Mouse (Mus musculus) mouse embryonic stem cell (cell line): ENCODE data around the gene Clpsl2.

Source experiments
- in situ Hi-C, 2 experiments: fragments of 300-500 bp; cut with MboI; formaldehyde crosslinking; loops; 1 replicate in 1 of 2; 3 replicates in 1 of 2; pipeline ENCODE4 v1.14.3; 2019 to 2020; ENCODE audit warnings: low sequenced_read_pairs in 2 of 2, low pct_unique_long_range_greater_than_20kb in 1 of 2, mixed read lengths in 1 of 2; ENCODE audit not compliant: unreplicated experiment in 1 of 2

Clpsl2 gene

DNA sequence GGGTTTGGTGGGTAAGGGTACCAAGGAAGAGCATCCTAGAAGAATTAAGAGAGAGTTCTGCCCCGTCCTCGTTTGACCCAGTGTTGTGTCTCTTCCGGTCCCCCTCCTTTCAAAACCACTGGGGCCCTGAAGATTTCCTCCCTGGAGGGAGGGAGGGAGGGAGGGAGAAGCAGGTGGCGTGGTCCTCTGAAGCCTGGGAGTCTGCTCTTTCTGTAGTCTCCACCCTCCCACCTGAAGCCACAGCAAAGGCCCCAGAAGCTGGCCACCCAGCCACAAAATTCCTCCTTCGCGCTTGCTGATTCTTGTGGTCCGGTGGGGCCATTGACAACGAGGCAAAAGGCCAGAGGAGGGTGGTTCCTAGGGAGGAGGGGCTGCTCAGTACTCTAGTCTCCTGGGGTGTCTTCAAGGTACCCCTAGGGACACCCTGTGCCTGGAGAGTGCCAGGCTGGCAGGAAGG is 30.6 kb upstream of the Clpsl2 start:
- in situ Hi-C loops: no loop called here

DNA sequence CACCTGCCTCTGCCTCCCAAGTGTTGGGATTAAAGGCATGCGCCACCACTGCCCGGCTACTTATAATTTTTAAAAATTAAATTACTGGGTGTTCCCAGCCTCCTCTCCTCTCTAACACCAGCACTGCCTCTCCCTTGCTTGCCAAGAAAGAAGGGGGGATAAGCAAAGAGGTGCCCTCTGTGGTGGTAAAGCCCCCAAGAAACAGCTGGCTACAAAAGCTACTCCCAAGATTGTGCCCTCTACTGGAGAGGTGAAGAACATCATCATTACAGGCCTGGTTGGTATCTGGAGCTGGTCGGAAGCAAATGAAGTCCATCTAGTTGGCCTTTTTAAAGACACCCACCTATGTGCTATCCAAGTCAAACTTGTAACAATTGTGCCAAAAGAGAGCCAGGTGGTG is 29.4 kb upstream of the Clpsl2 start:
- in situ Hi-C loops: loop anchor here (5.0 to 10.0 kb wide), 2 partner anchors 33 to 45 kb away; no protein-coding TSS in a partner anchor

DNA sequence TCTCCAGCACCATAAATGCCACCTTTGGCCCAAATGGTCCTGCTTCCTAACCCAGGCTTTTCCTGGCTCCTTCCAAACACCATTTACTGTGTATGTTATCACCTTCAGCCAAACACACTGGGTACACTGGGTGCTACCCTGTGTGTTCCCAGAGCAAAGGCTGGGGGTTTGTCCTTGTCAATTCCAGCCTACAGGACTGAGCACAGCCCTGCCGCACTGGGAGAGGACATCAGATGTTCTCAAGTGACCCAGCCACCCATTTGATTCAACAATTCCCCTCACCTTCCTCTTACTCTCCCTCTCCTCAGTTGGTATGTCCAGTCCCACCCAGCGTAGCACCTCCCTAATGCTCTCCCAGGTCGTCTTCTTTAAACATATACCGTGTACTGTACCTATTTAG is 28.6 kb upstream of the Clpsl2 start:
- in situ Hi-C loops: loop anchor here (5.0 to 10.0 kb wide), 2 partner anchors 33 to 46 kb away; no protein-coding TSS in a partner anchor

DNA sequence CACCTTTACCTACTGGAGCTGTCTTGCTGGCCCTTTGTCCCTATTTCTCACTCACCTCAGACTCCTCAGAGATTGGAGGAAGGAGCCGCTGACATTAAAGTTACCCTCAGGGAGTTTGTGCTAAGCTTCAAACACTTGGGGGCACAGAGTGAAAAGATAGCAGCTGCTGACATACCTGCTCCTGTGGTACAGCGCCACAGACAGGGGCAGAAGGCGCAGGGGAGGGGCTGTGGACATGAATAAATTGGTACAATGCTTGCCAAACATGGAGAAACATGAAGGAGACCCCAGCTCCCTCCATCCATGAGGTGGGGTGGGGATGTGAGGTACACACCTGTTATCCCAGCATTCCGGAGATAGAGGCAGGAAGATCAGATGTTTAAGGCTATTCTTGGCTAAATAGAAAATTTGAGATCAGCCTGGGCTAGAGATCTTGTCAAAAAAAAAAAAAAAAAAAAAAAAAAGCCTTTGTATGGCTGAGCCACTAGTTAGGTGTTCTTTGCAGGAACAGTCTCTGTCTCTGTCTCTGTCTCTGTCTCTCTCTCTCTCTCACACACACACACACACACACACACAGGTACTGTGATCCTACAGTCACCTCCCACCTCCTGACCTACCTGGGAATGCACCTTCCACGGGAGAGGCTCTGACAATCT is 28.0 kb upstream of the Clpsl2 start:
- in situ Hi-C loops: loop anchor here (5.0 to 10.0 kb wide), 2 partner anchors 34 to 46 kb away; no protein-coding TSS in a partner anchor

DNA sequence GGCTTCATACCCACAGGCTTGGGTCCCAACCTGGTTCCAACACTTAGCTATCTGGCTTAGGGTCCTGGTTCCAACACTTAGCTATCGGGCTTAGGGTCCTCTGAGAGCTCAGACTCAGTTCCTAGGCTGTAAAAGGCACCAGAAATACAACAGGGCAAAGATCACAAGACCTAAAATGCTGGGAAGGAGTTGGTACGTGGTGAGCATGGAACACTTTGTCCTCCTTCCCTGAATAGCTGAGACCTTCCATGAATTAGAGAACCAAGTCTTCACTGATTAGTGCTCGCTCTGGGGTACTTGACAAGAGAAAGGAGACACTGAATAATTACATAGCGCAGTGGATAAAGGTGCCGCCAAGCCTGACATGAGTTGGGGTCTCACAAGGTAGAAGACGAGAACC is 27.3 kb upstream of the Clpsl2 start:
- in situ Hi-C loops: loop anchor here (5.0 to 10.0 kb wide), 2 partner anchors 35 to 47 kb away; no protein-coding TSS in a partner anchor

DNA sequence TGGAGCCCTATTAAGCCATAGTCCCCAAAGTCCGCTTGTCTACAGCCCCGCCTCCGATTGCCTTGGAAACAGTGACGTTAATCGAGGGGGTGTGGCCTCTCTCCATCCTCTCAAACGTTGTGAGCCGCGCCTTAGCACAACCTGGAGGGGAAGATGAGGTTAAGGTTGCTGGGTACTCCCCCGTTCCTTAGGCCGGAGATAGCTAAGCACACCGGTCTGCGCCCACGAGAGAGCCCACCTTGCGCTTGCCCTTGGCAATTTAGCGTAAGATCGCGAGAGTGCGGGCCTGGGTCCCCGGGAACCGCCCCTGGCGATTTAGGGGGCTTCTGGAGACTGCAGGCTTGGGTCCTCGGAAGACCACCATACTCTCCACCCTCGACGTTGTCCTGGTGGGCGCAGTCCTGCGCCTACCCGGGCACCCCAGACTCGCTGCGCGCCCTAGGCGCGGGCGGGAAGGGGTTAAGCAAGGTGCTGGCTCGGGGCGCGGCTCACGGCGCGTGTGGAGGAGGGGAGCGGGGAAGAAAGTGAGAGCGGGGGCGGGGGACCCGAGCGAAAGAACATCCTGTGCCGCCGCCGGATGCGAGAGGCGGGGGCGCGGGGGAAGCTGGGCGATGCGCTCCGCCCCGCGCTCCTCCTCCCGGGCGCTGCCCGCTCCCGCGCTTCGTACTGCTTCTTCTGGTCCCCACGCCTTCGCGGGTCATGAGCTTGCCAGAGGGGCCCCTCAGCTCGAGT is 26.4 kb upstream of the Clpsl2 start:
- in situ Hi-C loops: loop anchor here (5.0 to 10.0 kb wide), 2 partner anchors 35 to 48 kb away; no protein-coding TSS in a partner anchor

DNA sequence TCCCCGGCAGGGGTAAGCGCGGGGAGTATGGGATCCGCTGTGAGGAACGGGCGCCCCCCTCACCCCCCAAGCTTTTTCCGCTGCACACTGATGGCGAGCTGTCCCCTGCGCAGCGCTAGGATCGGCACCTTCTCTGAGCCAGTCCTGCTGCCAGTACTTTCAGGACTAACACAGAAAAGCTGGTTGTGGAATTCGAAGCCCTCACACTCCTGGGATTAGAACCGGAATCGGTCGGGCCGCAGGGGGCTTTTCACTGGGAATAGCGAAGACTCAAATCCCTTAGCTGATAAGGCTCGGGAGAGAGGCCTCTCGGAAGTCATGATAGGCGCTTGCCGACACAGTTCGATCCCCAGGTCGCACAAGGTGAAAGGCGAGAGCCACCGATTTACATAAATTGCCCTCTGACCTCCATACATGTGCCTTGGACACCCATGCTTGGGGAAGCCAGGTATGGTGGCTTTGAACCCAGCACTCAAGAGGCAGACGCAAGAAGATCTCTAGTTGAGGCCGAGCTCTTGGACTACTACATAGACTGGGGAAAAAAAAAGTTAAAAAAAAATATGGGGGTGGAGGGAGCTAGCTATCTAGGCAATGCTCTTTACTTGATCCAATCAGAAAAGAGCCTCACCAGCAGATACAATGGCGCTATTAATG is 25.7 kb upstream of the Clpsl2 start:
- in situ Hi-C loops: loop anchor here (5.0 to 10.0 kb wide), 2 partner anchors 36 to 49 kb away; no protein-coding TSS in a partner anchor

DNA sequence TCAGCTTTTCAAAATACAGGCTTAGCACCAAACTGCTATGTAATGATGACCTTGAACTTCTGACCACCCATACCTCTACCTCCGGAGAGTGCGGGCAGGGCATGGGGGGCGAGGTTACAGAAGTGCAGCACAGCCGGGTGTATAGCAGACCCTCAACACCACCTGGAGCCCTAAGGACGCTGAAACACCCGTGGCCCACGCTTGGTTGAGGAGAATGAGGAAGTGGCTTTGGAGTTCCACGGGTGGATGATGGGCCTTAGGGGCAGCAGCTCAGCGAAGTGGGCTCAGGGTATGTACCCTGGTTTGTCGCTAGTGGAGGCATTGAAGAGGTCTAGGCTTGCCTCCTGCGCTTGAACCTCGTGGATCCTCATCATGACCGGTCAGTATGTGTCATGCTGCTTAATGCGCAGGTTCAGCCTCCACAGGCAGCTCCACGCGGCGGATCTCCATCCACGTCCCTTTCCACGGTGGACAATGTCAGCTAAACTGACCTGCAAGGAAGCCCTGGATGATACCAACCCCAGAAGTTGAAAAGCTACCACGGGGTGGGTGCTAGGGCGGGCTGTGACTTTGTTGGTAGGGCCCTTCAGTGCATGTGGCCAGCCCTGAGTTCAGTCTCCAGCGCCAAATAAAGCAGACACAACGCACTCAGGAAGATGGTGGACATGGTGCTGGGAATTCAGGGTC is 25.1 kb upstream of the Clpsl2 start:
- in situ Hi-C loops: loop anchor here (5.0 to 10.0 kb wide), 2 partner anchors 37 to 49 kb away; no protein-coding TSS in a partner anchor

DNA sequence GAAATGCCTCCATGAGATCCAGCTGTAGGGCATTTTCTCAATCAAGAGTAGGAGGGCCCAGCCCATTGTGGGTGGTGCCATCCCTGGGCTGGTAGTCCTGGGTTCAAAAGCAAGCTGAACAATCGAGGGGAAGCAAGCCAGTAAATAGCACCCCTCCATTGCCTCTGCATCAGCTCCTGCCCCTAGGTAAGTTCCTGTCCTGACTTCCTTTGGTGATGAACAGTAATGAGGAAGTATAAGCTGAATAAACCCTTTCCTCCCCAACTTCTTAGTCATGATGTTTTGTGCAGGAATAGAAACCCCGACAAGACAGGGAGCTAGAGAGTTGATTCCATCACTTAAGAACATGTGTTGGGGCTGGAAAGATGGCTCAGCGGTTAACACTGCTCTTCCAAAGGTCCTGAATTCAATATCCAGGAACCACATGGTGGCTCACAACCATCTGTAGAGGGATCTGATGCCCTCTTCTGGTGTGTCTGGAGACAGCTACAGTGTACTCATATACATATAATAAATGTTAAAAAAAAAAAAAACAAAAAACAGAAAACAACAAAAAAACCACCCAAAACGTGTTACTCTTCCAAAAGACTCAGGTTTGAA is 24.3 kb upstream of the Clpsl2 start:
- in situ Hi-C loops: loop anchor here (5.0 to 10.0 kb wide), 2 partner anchors 38 to 50 kb away; no protein-coding TSS in a partner anchor

DNA sequence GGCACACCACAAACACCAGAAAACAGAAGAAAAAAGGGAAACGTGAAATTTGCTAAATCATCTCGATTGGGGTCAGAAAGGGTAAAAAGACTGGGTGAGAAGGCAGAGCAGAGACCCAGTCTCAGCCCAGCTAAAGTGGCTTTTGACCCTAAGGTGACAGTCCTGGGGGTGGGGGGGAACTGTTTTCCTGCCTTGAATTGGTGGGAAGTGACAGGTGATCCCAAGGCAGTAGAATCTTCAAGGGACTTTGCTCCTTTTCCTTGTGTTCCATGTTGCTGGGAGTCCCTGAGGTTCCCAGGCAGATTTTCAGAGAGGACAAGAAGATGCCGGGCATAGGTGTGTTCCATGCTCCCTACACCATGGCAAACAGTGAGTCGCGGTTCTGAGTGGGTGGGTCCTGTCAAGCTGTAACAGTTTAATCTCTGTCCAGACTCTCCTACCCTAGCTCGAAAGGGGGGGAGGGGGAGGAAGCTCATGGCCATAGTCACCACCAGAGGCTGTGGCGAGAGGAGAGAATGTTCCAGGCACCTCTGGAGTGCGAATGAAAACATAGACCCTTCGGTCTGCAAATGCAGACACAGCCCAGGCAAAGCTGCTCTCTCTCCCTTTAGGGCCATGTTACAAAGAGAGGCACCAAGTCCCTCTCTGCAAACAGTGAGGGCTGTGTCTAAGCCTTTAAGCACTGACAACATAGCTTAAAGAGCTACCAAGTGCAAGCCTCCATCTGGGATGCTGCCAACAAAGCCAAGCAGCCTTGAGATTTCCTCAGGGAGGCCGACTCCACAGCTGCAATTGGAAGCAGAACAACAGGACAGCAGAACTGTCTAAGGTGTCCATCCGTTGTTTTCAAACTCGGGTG is 21.8 kb upstream of the Clpsl2 start:
- in situ Hi-C loops: loop anchor here in 1 of 2 experiments (10.0 kb wide), 1 partner anchor 53 kb away; no protein-coding TSS in a partner anchor

DNA sequence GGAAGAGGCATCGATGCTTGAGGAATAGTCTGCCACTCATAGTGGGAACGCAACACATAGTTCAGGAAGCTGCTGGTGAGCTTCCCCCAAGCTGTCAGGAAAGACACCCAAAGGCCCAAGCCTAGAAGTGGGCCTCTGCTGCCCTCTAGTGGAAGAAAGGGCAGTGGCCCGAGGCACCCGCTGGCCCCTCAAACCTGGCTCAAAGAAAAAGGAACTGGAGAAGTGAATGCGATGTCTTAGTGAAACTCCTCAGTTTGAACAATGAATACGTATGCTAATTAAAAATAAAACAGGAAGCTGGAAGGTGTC is 21.2 kb upstream of the Clpsl2 start:
- in situ Hi-C loops: loop anchor here in 1 of 2 experiments (10.0 kb wide), 1 partner anchor 53 kb away; no protein-coding TSS in a partner anchor

DNA sequence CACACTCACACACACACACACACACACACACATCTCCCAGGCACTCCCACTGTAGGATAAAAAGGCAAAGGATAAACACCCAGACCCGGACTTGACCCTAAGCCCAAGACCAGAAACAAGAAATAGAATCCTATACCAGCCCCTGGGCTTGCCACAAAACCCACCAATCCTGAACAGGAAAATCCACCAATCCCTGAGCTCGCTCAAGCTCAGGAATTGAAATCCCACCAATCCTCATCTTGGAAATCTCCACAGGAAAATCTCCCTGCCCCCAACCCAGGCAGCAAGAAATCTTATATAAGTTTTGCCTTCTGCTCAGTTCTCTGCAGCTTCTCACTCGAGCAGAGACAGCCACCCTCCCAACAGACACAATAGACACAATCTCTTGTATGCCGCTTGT is 20.1 kb upstream of the Clpsl2 start:
- in situ Hi-C loops: loop anchor here in 1 of 2 experiments (10.0 kb wide), 1 partner anchor 54 kb away; no protein-coding TSS in a partner anchor

DNA sequence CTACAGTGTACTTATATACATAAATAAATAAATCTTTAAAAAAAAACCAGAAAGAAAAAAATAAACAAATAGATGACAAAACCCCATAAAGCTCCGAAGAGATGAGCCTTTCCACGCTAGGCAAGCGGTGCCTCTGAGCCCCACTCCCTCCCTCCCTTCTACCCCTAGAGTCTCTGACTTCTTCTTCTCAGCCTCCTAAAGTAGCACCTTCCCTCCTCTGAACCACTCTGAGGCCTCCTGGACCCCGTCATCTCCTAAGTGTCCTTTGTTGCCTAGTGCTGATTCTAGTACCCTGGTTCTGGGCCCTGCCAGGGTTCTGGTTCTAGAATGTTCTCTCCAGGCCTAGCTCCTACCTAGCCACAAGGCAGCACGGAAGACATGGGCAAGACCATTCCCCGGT is 18.7 kb upstream of the Clpsl2 start, which contains the start of gene Armc12:
Gene Armc12 (plus strand): TSS at position 301 of the 400 bp plus-strand sequence.
- in situ Hi-C loops: loop anchor here in 1 of 2 experiments (10.0 kb wide), 1 partner anchor 146 kb away; no protein-coding TSS in a partner anchor

DNA sequence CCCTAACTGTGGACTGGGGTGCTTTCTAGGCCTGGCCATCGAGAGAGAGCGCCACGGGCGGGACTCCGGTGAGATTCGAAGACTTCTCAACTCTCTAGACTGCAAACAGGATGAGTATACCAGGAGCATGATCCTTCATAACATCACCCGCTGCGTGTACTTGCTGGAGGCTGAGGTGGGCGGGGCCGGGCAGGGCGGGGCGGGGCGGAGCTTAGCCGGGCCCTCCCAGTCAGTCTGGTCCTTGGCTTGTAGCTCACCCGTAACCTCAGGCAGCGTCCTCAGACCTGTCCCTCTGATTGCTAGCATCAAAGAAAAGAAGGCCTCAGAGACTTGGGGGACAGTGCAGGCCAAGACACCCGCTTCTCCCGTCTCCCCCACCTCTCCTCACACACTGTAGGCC is 17.3 kb upstream of the Clpsl2 start:
- in situ Hi-C loops: loop anchor here in 1 of 2 experiments (10.0 kb wide), 1 partner anchor 147 kb away; no protein-coding TSS in a partner anchor

DNA sequence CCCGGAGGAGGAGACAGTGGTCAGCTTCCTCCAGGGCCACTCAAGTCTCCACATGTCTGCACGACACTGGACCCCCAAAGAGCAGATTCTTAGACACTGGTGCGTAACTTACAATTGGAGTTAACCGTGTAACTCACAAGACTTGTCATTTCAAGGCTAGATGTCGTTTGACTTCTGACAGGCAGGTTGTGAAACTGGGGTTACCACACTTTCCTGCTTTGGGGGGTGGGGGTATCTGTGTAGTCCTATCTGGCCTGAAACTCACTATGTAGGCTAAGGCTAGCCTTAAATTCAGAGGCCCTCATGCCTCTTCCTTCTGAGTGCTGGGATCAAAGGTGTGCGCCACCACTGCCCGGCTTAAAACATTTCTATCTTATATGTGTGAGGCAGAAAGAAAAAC is 16.7 kb upstream of the Clpsl2 start:
- in situ Hi-C loops: loop anchor here in 1 of 2 experiments (10.0 kb wide), 1 partner anchor 148 kb away; no protein-coding TSS in a partner anchor

DNA sequence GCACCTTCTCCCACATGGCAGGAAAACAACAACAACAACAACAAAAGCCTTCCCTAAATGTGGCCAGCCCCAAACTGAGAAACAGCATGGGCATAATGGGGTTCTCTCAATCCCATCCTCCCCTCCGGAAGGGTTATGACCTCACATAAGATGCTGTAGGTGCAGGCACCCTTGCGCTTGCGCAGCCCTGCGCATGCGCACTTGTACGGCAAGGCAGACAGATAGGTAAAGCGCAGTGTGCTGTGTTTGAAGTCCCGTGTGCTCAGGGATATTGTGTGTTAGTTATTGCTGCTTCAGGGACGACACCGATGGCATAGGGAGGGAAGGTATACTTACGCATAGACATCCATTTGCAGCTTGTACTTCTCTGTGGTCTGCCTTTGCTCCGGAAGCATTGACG is 15.9 kb upstream of the Clpsl2 start:
- in situ Hi-C loops: loop anchor here in 1 of 2 experiments (10.0 kb wide), 1 partner anchor 149 kb away; no protein-coding TSS in a partner anchor

DNA sequence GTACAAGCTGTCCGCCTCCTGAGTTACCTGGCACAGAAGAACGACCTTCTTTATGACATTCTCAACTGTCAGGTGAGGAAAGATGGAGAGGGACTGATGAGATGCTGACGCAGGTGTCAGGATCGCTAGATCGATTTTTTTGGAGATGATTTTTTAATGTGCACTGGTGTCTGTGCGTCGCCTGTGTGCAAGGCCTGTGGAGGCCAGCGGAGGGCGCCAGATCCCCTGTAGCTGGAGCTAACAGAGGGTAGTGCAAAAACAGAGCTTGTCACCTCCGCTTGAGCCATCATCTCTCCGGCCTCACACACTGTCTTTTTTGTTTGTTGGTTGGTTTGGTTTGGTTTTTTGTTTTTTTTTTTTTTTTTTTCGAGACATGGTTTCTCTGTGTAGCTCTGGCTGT is 11.3 kb upstream of the Clpsl2 start:
- in situ Hi-C loops: loop anchor here (5.0 to 10.0 kb wide), 2 partner anchors 153 to 161 kb away; no protein-coding TSS in a partner anchor
